Mouse (Mus musculus) leukemia stem cell, adult 10-12 weeks (primary cell): ENCODE data around the gene Rab31. TPM values are rescaled to one million over a fixed set of nuclear protein-coding genes. Genes with fewer than 3 reads are reported as not detected.

ENCODE experiments used
- polyA plus RNA-seq: library from polyadenylated mRNA; stranded (reverse); fragments of >175 nt; gene quantifications from 2 replicates; pipeline ENCODE4 v1.2.3, GENCODE M21; 2012; ENCODE audit warnings: low replicate concordance

Rab31 gene
- 0.96 and 2.1 TPM in 2 replicates for polyA plus RNA-seq

GRCm38 (mm10) chr17:65771951-65772934, at the start of gene Rab31:
Gene Rab31 (minus strand): TSS chr17:65772752.

GRCm38 (mm10) chr17:65782551-65783141, 10.1 kb upstream of the Rab31 start, which contains the start of gene Ppp4r1:
Gene Ppp4r1 (plus strand): TSS chr17:65782573.

GRCm38 (mm10) chr17:65641734-65642218, 130.8 kb downstream of the Rab31 start, which contains the start of gene Txndc2:
Gene Txndc2 (minus strand): TSS chr17:65642168.

GRCm38 (mm10) chr17:65613463-65614412, 158.8 kb downstream of the Rab31 start, which contains the start of gene Vapa:
Gene Vapa (minus strand): TSS chr17:65613555.

Other genes starting within 250 kb of the Rab31 start
- not detected in 2 replicates for gene Tmem232, start 232.0 kb downstream of the Rab31 start, polyA plus RNA-seq
- 131 and 203 TPM in 2 replicates for gene Vapa, start 159.2 kb downstream of the Rab31 start, polyA plus RNA-seq
- gene Txndc2, start 130.6 kb downstream of the Rab31 start, polyA plus RNA-seq = not detected in 2 replicates
- 2.9 and 8.3 TPM in 2 replicates for gene Ppp4r1, start 9.8 kb upstream of the Rab31 start, polyA plus RNA-seq
- 50.9 and 141 TPM in 2 replicates for gene Ralbp1, start 113.0 kb upstream of the Rab31 start, polyA plus RNA-seq
- gene Twsg1, start 178.5 kb upstream of the Rab31 start, polyA plus RNA-seq = 10.7 and 26.6 TPM in 2 replicates